Mouse (Mus musculus): Measurements from ENCODE around the gene Dnah17.

The Dnah17 gene

GRCm38 (mm10) chr11:118142547-118143165 is 12.2 kb upstream of the Dnah17 start:
- no peak for DNase-seq (ENCODE audit: low spot score)

GRCm38 (mm10) chr11:118140771-118141565 is 10.5 kb upstream of the Dnah17 start:
- no peak for DNase-seq (ENCODE audit: low spot score)

GRCm38 (mm10) chr11:118138347-118138746 is 7.9 kb upstream of the Dnah17 start:
- DNase-seq (ENCODE audit: low spot score): no peak

DNA sequence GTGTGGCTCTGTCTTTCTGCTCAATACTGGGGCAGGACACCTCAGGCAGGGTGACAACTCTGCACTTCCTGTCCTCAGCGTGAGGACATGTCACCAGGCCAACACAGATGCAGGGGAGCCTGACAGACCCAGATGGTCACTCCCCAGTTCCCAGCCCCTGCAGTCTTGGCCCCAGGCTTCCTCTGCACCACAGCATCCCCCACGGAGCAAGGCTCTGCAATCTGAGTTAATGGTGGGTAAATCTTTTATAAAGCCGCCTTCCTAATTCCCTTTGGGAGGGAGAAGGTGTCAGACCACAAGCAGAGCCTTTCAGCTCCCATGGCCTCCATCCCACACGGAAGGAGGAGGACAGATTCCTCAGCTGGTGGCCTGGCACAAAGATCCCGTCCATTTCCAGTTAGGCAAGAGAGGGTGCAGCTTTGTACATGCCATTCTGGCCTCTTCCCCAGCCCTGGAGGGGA is 5.8 kb upstream of the Dnah17 start:
- no peak for DNase-seq (ENCODE audit: low spot score)

- no peak for DNase-seq (ENCODE audit: low spot score)
Observed at GRCm38 (mm10) chr11:118135271-118135670, 4.8 kb upstream of the Dnah17 start.

- DNase-seq (ENCODE audit: low spot score): peak; percentile 59
Observed at GRCm38 (mm10) chr11:118133752-118134169, 3.3 kb upstream of the Dnah17 start.

DNA sequence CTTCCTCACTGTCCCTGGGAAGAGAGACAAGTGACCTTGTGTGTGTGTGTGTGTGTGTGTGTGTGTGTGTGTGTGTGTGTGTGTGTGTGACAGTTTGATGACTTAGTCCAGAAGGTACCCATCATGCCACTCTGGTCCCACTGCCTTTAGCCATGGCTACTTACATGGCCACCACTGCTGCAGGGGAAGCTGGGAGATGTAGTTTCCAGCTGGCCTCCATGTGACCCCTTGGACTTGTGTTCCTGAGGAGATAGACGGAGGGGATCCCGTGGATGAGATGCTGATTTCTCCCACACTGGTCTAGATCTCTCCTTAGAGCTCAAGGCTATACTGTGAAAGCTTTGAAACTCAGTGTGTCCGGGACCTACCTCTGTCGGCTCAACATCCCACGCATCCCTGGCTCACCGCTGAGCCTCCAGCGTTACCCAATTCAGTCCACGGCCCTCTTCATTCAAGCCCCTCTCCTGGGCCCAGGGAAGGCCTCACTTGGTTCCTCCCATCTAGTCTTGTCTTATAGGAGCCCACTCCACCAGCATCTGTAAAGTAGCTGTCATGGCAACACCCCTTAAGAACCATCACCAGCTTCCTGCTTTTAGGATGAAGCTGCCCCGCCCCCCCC is 2.8 kb upstream of the Dnah17 start:
- DNase-seq (ENCODE audit: low spot score): no peak

- no peak for DNase-seq (ENCODE audit: low spot score)
Observed at GRCm38 (mm10) chr11:118132136-118132535, 1.7 kb upstream of the Dnah17 start.

DNA sequence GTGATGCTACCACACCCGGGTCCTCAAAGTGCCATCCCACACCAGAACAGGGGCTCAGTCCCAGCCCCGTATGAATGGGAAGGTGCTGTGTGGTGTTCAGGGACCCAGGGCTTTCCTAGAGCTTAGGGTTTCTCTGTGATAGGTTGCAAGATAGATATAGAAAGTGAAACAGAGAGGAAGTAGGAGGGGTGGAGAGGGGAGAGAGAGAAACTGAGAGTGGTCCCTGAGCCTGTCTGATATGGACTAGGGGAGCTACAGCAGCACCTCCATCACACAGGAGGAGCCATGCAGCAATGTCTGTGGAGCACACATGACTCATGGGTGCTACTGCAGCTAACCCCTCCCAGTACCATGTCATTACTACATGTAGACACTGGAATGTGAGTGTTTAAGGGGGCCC is 622 bp downstream of the Dnah17 start:
- DNase-seq (ENCODE audit: low spot score): no peak

DNA sequence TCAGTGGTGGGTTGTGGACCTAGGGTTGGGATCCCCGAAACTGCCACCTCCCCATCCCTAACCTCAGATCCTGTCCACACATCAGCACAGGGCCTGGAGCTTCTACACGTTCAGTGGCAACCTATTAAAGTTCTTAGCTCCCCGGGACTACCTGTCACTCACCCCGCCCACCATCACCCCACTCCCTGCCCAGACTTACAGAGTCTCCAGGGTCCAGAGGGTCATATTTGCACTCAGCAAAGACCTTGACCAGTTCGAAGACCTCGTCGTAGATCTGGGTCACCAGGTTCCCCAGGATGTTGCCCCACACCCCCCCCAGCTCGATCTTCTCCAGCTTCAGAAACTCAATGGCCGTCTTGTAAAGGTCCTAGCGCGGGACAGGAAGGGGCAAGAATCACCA is 8.8 kb downstream of the Dnah17 start:
- DNase-seq (ENCODE audit: low spot score): no peak

GRCm38 (mm10) chr11:118118777-118119176 is 11.7 kb downstream of the Dnah17 start:
- no peak for DNase-seq (ENCODE audit: low spot score)

GRCm38 (mm10) chr11:118114581-118115110 is 15.8 kb downstream of the Dnah17 start:
- no peak for DNase-seq (ENCODE audit: low spot score)

DNA sequence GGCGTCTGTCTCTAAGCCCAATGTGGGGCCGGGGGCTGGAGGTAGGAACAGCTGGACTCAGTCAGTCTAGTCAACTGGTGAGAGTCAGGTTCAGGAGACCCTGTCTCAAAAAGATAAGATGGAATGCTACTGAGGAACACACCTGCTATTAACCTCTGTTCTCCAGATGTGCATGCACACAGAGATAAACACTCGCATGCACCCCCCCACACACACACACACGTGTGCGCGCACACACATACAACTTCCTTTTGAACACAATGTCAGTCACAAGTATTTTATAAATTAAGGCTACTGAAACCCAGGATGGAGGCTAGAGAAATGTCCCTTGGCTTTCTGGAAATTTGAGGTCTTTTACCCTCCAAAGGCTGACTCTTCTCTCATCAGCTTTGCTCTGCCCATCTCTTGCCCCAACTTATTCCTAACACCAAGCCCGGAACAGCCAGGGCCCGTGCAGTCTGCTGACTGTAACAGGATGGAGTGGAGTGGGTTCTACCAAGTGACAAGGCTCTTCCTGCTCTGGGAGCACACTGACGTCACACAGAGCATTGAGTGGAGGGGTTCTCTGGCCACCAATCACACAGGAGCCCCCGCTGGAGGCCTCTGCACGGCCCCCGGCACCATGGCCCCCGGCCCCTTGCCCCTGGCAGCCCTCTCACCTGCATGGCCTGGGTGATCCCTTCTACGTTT is 16.8 kb downstream of the Dnah17 start:
- no peak for DNase-seq (ENCODE audit: low spot score)

DNA sequence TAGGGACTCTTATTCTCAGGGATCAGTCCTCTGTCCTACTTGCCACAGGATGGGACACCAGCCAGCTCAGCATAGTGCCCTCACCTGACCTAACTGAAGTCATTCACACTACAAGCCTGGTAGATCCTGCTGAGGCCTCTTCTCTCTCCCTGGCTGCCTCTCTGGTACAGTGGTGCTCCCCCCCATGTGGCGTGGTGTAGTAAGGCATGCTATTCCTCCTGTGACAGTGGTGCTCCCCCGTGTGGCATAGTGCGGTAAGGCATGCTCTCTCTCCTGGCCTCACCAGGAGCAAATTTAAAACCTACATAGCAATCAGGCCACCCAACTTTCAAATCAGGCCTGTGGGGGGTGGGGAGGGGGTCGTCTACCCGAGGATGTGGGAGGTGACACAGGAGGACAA is 26.4 kb downstream of the Dnah17 start:
- DNase-seq (ENCODE audit: low spot score): peak; percentile 56

DNA sequence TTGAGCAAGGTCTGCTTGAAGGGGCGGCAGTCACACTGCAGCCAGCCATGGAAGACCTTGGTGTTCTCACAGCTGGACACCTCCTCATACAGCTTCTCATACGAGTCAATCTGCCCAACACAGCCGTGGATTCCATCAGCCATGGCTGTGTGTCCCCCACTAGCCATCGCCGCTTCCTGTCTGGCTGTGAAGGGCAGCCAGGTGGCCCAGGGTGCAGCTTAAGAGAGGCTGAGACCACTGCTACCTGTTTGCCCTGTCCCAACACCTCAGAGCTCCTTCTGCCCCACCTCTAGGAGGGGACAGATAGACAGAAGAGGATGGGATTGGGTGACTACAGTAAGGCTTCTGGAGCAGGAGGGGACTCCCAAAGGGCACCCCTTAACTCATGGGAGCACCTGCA is 27.1 kb downstream of the Dnah17 start:
- no peak for DNase-seq (ENCODE audit: low spot score)

- peak; percentile 58 for DNase-seq (ENCODE audit: low spot score)
Observed at GRCm38 (mm10) chr11:118102838-118103237, 27.6 kb downstream of the Dnah17 start.

- DNase-seq (ENCODE audit: low spot score): no peak
Observed at GRCm38 (mm10) chr11:118101133-118101532, 29.3 kb downstream of the Dnah17 start.

DNA sequence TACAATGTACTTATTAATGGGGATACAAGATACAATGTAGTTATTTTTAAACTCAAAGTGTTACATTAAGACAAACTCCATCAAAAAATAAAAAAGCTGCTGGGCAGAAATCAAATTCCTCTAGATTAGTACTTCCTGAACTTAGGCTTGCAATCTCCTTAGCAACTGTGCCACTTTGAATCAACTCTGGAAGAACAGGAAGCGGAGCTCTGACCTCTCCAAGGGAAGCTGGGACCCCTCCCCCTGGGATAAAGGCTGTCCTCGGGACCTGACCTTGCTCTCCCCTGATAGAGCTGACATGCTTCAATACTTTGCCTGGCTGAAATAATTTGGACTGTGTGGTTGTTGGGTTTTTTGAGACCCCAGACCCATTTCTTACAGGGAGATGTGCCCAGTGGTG is 33.7 kb downstream of the Dnah17 start:
- no peak for DNase-seq (ENCODE audit: low spot score)

- no peak for DNase-seq (ENCODE audit: low spot score)
Observed at GRCm38 (mm10) chr11:118095004-118095403, 35.4 kb downstream of the Dnah17 start.

DNA sequence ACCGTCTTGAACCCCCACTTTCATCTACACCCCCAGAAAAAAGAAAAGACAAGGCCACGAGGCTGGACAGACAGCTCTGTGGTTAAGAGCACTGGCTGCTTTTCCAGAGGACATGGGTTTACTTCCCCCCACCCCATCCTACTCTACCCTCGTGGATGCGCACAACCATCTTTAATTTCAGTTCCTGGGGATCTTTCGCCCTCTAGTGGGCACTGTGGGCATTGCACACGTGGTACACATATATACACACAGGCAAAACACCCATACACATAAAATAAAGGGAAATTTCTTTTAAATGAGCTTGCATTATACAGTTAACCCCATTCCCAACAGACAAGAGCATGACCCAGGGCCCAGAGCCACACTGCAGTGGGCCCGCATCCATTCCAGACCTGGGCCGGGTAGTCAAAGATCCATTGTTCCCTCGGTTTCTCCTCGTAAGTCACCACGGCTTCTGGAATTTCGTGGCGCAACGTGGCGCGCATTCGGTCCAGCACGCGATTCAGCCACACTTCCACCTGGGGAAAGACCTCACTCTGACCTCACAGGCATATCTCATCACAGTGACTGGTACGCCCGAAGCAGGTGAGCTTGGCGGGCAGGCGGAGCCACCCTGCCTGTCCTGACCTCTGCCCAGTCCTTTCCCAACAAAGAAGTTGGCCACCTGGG is 39.3 kb downstream of the Dnah17 start:
- DNase-seq (ENCODE audit: low spot score): no peak

GRCm38 (mm10) chr11:118088896-118089295 is 41.5 kb downstream of the Dnah17 start:
- DNase-seq (ENCODE audit: low spot score): no peak

DNA sequence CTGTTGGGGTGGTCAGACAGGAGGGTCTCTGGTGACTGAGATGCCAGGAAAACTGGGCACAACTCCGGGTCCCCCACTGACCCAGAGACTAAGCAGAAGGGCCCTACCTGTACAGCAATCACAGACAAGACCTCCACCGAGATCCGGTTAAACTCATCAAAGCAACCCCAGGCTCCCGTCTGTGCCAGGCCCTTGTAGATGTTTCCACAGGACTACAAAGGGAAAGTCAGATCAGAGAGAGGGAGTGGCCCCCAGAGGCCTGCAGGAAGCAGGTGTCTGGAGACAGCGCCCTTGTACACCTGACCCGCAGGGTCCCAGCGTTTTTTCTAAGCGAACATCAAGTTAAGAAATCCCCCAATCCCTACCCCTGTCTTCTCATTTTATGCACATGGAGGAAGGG is 44.5 kb downstream of the Dnah17 start:
- no peak for DNase-seq (ENCODE audit: low spot score)
